Mouse (Mus musculus): ENCODE results near the gene Slc9c1. TPM values are rescaled to one million over a fixed set of nuclear protein-coding genes. Genes with fewer than 3 reads are reported as not detected.
"Not testable (repeated sequence)": the region's sequence is repeated elsewhere in the genome, so short reads cannot be mapped to it uniquely, and the experiment has no call there.

Slc9c1 gene
- not detected for polyA plus RNA-seq (2017; shearing (Covaris generic))

GRCm38 (mm10) chr16:45535009-45535408 lies at the start of gene Slc9c1:
Gene Slc9c1 (plus strand): TSS chr16:45535309.
- no peak for ATAC-seq

GRCm38 (mm10) chr16:45492927-45493326 lies 42.2 kb upstream of the Slc9c1 start, which contains the start of gene Gm609:
Gene Gm609 (minus strand): TSS chr16:45492969.
- no peak for ATAC-seq

- ATAC-seq = no peak
Measured at GRCm38 (mm10) chr16:45495326-45495725, 39.8 kb upstream of the Slc9c1 start.

GRCm38 (mm10) chr16:45525551-45525950 lies 9.6 kb upstream of the Slc9c1 start:
- no peak for ATAC-seq

- ATAC-seq = no peak
Measured at GRCm38 (mm10) chr16:45531950-45532349, 3.2 kb upstream of the Slc9c1 start, which contains the start of gene Gm17783. Gene Gm17783 (minus strand): TSS chr16:45532050.

- ATAC-seq = not testable (repeated sequence)
Measured at GRCm38 (mm10) chr16:45538342-45538741, 3.2 kb downstream of the Slc9c1 start.

GRCm38 (mm10) chr16:45542108-45542507 lies 7.0 kb downstream of the Slc9c1 start:
- ATAC-seq = no peak

GRCm38 (mm10) chr16:45544341-45544740 lies 9.2 kb downstream of the Slc9c1 start:
- ATAC-seq = peak; percentile 38

GRCm38 (mm10) chr16:45547982-45548381 lies 12.9 kb downstream of the Slc9c1 start:
- no peak for ATAC-seq

GRCm38 (mm10) chr16:45551579-45551978 lies 16.5 kb downstream of the Slc9c1 start:
- ATAC-seq = no peak

GRCm38 (mm10) chr16:45561747-45562146 lies 26.6 kb downstream of the Slc9c1 start:
- ATAC-seq = no peak

- ATAC-seq = no peak
Measured at GRCm38 (mm10) chr16:45572307-45572706, 37.2 kb downstream of the Slc9c1 start.

- no peak for ATAC-seq
Measured at GRCm38 (mm10) chr16:45579883-45580282, 44.8 kb downstream of the Slc9c1 start.

GRCm38 (mm10) chr16:45582512-45582911 lies 47.4 kb downstream of the Slc9c1 start:
- no peak for ATAC-seq

GRCm38 (mm10) chr16:45593656-45594055 lies 58.5 kb downstream of the Slc9c1 start:
- no peak for ATAC-seq

- ATAC-seq = no peak
Measured at GRCm38 (mm10) chr16:45595494-45595893, 60.4 kb downstream of the Slc9c1 start.

- no peak for ATAC-seq
Measured at GRCm38 (mm10) chr16:45608481-45608954, 73.4 kb downstream of the Slc9c1 start.

GRCm38 (mm10) chr16:45609300-45609699 lies 74.2 kb downstream of the Slc9c1 start:
- no peak for ATAC-seq

GRCm38 (mm10) chr16:45610267-45610666 lies 75.2 kb downstream of the Slc9c1 start, which contains the start of gene Gcsam:
Gene Gcsam (plus strand): TSS chr16:45610380.
- no peak for ATAC-seq

GRCm38 (mm10) chr16:45613247-45613646 lies 78.1 kb downstream of the Slc9c1 start:
- no peak for ATAC-seq

- ATAC-seq = no peak
Measured at GRCm38 (mm10) chr16:45615944-45616343, 80.8 kb downstream of the Slc9c1 start.

GRCm38 (mm10) chr16:45619751-45620375 lies 84.8 kb downstream of the Slc9c1 start:
- ATAC-seq = no peak

- ATAC-seq = no peak
Measured at GRCm38 (mm10) chr16:45623230-45623629, 88.1 kb downstream of the Slc9c1 start.

GRCm38 (mm10) chr16:45624791-45625190 lies 89.7 kb downstream of the Slc9c1 start:
- ATAC-seq = peak; percentile 64

GRCm38 (mm10) chr16:45625342-45625741 lies 90.2 kb downstream of the Slc9c1 start:
- ATAC-seq = no peak

Measured in inflammation-experienced regulatory T-cells, adult 6 months (primary cell).